Mouse (Mus musculus) layer of hippocampus, adult 2 months (tissue): Measurements from ENCODE around the gene Pknox2. TPM values are rescaled to one million over a fixed set of nuclear protein-coding genes. Genes with fewer than 3 reads are reported as not detected.

ENCODE experiments used
- DNase-seq, 2 experiments: peaks; one replicate each; pipeline ENCODE4 v3.0.0; 2022; ENCODE audit warnings: low spot score in 2 of 2
- H3K27ac ChIP-seq: fragments of 200-600 bp; 2 replicates; pipeline ENCODE4 v1.8.1; 2022
- H3K4me3 ChIP-seq: fragments of 200-600 bp; 2 replicates; pipeline ENCODE4 v1.8.1; 2022; ENCODE audit warnings: mild to moderate bottlenecking
- CTCF ChIP-seq: fragments of 200-600 bp; conservative IDR thresholded peaks from 2 replicates; pipeline ENCODE4 v1.8.1; 2022; ENCODE audit warnings: antibody characterized with exemption, mild to moderate bottlenecking, moderate library complexity
- total RNA-seq, 2 experiments: library from RNA; stranded (reverse); gene quantifications; 2 replicates each; pipeline ENCODE4 v1.2.3; 2021

The Pknox2 gene
- total RNA-seq, 2 experiments from 2014 or later: 41.1 to 41.2 TPM

GRCm38 (mm10) chr9:37025913-37026312 lies 121.3 kb downstream of the Pknox2 start:
- H3K4me3 ChIP-seq: no peak overlapping the region
- no peak for TF ChIP-seq CTCF
- H3K27ac ChIP-seq: no peak overlapping the region
- no peak for DNase-seq

GRCm38 (mm10) chr9:37021586-37022230 lies 125.5 kb downstream of the Pknox2 start:
- no peak for TF ChIP-seq CTCF
- no peak for DNase-seq
- H3K4me3 ChIP-seq: no peak overlapping the region
- no peak overlapping the region for H3K27ac ChIP-seq

GRCm38 (mm10) chr9:37018154-37018553 lies 129.1 kb downstream of the Pknox2 start:
- Histone ChIP-seq H3K4me3 (no peak overlapping the region), H3K27ac (peak overlapping the region; percentile 67; the same call in 1 of the 2 replicates)
- DNase-seq: peak; percentile 62 to 64
- no peak for TF ChIP-seq CTCF

DNA sequence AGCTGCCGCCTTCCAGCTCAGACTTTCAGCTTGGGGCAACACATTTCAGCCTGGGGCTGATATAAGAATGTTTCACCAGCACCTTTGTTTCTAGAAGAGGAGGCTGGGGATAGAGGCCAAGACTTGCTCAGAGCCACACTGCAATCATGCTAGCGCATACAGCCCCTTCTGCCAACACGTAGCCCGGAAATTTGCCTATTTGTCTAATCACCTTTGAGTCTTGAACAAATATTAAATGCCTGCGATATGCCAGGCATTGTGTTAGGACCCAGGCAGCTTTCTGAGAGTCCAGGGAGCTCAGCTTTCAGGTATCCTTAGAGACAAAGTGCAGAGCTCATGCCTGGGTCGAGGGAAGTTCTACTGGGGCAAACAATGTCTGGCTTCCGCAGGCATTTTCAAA lies 130.0 kb downstream of the Pknox2 start:
- H3K4me3 ChIP-seq: no peak overlapping the region
- TF ChIP-seq CTCF: no peak
- no peak for DNase-seq
- H3K27ac ChIP-seq: no peak overlapping the region

DNA sequence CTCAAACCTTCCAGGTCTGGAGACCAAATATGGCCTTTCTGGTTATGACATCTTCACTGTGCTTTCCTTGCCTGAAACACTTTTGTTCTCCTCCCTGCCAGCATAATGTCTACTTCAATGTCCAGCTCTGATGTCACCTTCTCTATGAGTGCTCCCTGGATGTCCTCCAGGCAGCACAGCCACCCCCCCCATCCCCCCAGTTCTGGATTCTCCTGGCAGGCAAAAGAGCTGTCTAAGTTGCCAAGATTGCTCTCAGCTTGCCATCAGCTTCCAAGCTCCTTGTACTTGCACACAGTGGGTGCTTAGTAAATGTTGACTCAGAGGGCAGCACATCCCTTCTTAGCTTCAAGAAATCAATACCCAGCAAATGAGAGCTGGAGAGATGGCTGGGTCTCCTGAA lies 131.0 kb downstream of the Pknox2 start:
- Histone ChIP-seq H3K27ac (no peak overlapping the region), H3K4me3 (no peak overlapping the region)
- DNase-seq: no peak
- TF ChIP-seq CTCF: no peak

DNA sequence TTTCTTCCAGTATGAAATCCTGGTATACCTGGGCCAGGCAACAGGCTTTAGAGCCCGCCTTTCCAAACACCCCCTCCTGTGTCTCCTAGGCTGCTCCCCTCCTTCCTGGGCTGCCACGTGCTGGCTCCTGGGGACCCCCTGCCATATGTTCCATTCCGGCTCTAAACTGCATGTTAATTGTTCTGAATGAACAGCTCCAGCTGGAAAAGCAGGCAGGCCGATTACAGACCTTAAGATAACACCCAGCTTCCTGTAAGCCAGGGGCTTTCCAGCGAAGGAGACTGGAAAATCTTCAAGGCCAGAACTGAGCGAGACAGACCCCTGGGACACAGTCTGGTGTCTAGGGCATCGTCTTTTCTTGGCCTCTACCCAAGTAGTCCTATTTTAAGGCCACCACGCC lies 133.6 kb downstream of the Pknox2 start:
- no peak for DNase-seq
- Histone ChIP-seq H3K4me3 (no peak overlapping the region), H3K27ac (no peak overlapping the region)
- TF ChIP-seq CTCF: no peak

- TF ChIP-seq CTCF: no peak
- DNase-seq: no peak
- no peak overlapping the region for H3K27ac ChIP-seq
- H3K4me3 ChIP-seq: no peak overlapping the region
Observed at GRCm38 (mm10) chr9:37008090-37008489, 139.1 kb downstream of the Pknox2 start.

- no peak for TF ChIP-seq CTCF
Observed at GRCm38 (mm10) chr9:37004676-37005075, 142.5 kb downstream of the Pknox2 start.

DNA sequence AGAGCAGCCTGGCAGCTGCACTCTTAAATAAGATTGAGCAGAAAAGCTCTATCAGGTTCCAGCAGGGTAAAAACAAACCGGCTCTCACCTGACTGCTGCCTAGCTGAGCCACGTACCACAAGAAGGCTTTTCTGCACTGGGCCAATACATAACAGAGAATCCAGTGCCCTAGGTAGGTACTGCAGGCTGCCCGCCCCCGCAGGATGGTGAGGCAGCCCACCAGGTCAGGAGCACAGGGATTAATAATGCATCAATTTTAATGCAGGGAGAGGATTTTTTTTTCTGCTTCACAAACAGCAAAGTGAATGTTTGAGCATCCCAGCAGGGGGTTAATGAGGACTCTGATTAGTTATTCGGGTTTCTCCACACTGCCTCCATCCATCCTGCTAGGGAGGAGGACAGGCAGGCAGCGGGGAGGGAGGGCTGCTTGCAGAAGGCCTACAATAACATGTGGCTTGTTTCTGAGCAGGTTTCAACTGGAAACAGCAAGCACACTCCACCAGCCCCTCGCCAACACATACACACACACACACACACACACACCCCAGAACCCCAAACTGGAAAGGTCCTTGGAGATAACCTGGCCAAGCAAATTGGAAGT lies 145.2 kb downstream of the Pknox2 start:
- Histone ChIP-seq H3K4me3 (no peak overlapping the region), H3K27ac (peak overlapping the region; percentile 73; the same call in 1 of the 2 replicates)
- peak; percentile 44 for TF ChIP-seq CTCF
- DNase-seq: peak; percentile 33 to 54

More at GRCm38 (mm10) chr9:37004676-37005075, 142.5 kb downstream of the Pknox2 start:
- Histone ChIP-seq H3K27ac (no peak overlapping the region), H3K4me3 (no peak overlapping the region)
- DNase-seq: no peak

- TF ChIP-seq CTCF: no peak
- DNase-seq: no peak
- no peak overlapping the region for H3K4me3 ChIP-seq
- no peak overlapping the region for H3K27ac ChIP-seq
Observed at GRCm38 (mm10) chr9:36999393-36999792, 147.8 kb downstream of the Pknox2 start.

DNA sequence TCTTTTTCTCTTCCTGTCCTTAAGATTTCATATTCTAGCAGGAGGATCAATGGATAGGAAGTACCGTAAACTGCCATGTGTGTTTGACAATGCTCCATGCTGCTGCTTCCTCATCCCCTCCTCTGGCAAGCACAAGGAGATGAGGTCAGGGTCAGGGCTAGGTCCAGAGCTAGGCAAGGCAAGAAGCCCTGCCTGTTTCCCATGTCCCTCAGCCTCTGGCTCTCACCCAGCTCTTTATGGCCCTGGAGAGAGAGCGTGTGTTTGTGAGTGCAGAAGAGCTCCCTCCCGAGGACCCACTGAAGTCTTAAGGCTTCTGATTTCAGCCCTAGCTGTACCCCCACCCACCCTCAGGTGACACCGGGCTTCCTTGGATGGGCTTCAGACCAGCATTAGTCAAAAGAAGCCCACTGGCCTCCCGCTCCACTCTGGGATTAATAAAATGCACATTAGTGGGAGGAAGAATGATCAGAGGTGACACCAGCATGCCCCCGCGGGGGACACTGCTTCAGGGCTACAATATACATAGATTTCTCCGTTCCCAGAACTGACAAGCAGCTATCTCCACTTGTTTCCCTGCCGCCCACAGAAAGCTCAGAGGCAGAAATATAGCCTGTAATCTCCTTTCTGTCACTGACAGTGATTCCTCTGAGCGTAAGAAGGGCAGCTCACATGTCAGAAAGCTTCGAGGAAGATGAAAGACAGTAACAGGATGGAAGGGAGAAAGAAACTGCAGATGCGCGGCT lies 156.4 kb downstream of the Pknox2 start:
- TF ChIP-seq CTCF: no peak
- no peak overlapping the region; the same call in 1 of the 2 replicates for H3K27ac ChIP-seq
- no peak for DNase-seq
- H3K4me3 ChIP-seq: no peak overlapping the region

DNA sequence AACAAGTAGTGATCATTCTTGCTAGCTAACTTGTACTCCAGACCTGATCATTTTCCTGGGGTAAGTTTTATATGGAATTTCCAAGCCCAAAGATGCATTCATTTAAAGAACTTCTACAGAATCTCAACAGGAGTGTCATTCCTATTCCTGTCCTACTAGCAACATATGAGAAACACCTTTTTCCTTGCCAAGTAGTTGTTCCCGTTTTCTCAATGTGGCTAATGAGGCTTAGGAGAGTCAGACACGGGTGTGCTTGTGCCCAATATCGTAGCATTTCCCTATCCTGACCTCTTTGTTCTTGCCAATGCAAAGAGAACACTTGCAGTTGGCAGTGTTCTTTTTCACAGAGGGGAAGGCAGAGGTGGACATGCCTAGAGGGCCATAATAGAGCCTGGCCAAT lies 157.2 kb downstream of the Pknox2 start:
- no peak overlapping the region for H3K27ac ChIP-seq
- no peak overlapping the region for H3K4me3 ChIP-seq
- DNase-seq: no peak
- TF ChIP-seq CTCF: no peak

- H3K4me3 ChIP-seq: no peak overlapping the region
- peak overlapping the region; percentile 92 for H3K27ac ChIP-seq
- peak; percentile 68 to 85 for DNase-seq
- TF ChIP-seq CTCF: no peak
Observed at GRCm38 (mm10) chr9:36985233-36985632, 162.0 kb downstream of the Pknox2 start.
